Mouse (Mus musculus): ENCODE measurements around the gene Atg3. TPM values are rescaled to one million over a fixed set of nuclear protein-coding genes. Genes with fewer than 3 reads are reported as not detected.

The Atg3 gene
- polyA plus RNA-seq (2014; fragmentation: Nextera tagmentation; extraction: Ambion mirVana): 30.5 and 30.7 TPM in 2 replicates

DNA sequence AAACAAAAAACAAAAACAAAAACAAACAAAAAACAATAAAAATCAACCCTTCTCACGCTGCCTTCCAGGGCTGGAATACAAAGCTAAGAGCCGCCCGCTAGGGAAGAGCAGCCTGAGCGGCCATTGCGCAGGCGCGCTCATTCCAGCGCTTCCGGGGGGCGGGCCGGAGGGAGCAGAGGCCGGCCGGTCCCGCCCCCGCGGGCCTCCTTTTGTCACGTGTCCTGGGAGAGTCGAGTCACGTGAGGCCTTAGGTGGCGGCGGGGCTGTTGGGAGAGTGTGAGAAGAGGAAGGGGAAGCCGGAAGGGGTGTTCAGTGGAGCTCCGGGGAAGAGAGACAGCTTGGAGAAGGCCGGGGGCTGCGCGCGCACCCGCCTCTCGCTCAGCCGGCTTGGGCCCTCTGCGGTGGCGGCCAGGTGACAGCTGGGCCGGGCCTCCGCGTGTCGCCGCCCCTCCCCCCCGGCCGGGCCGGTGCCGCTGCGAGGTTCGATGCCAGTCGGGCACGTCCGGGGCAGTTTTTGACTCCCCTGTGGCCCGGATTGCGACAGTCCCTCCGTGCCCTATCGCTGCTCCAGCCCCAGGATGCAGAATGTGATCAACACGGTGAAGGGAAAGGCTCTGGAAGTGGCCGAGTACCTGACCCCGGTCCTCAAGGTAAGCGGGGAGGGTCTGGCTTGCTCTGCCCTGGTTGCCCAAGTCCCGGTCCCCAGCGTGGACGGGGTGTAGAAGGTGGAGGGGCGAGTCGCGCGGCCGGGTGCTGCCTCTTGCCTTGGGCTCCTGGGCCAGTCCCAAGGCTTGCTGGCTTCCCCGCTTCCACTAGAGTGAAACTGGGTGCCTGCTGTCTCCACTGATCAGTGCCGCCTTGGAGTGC lies at the start of gene Atg3, which contains the start of gene Slc35a5:
Gene Atg3 (plus strand): TSS at position 264 of the 867 bp plus-strand sequence.
Gene Slc35a5 (minus strand): TSS at position 185 of the 867 bp plus-strand sequence.
- Histone ChIP-seq H3K4me1 (ENCODE audit: control insufficient read depth in 2 of 2, insufficient read depth in 2 of 2, low read length in 2 of 2) (peaks cover 5 to 22% of the 10 kb centered on the region in 2 experiments; a peak in 3 of 4 replicates), H3K27me3 (ENCODE audit: control insufficient read depth, insufficient read depth, low read length) (no peaks in the 10 kb centered on the region), H3K4me2 (ENCODE audit: low read length) (peak within 1 kb of the TSS; percentile 92), H3K27ac (replicated peaks in 1 of 2; ENCODE audit: control insufficient read depth in 1 of 2, insufficient read depth in 1 of 2, low read depth in 2 of 2, low read length in 2 of 2) (peak within 1 kb of the TSS; percentile 93 to 95), H3K9me3 (ENCODE audit: control insufficient read depth, low read length) (no peaks in the 10 kb centered on the region), H3K36me3 (ENCODE audit: control insufficient read depth, insufficient read depth, low read length) (peaks cover 17% of the 10 kb centered on the region), H3K4me3 (ENCODE audit: control insufficient read depth in 1 of 2, insufficient read depth in 1 of 2, low read depth in 1 of 2, low read length in 2 of 2) (peak within 1 kb of the TSS; percentile 88 to 94), H3K9ac (ENCODE audit: low read length) (peak within 1 kb of the TSS; percentile 89)
- WGBS: under 1% methylated on average over 56 of the region's 64 CpGs
- ATAC-seq (ENCODE audit: insufficient number of reproducible peaks, insufficient read depth, low FRiP score, low read depth): peak; percentile 99

DNA sequence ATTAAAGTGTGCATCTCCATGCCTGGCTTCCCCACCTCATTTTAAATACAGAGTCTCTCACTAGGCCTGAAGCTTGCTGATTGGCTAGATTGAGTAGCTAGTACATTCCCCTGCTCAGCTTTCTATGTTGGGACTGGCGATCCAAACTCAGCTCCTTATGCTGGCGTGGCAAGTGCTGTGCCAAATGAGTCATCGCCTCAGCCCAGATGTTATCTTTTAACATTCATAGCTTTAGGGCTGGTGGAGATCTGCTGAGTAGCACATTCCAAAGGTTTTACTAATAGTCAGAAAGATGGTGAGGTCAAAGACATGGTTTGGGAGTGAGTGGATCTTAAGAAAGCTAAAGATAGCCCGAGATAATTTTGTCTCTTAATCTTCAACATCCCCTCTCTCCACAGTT lies 48.1 kb upstream of the Atg3 start:
- Histone ChIP-seq H3K27ac (replicated peaks in 1 of 2; ENCODE audit: control insufficient read depth in 1 of 2, insufficient read depth in 1 of 2, low read depth in 2 of 2, low read length in 2 of 2) (peak overlapping the region; percentile 30 to 35; a peak in 2 of 4 replicates), H3K36me3 (ENCODE audit: control insufficient read depth, insufficient read depth, low read length) (peaks cover 39% of the 10 kb centered on the region), H3K9ac (ENCODE audit: low read length) (no peak overlapping the region), H3K9me3 (ENCODE audit: control insufficient read depth, low read length) (no peaks in the 10 kb centered on the region), H3K27me3 (ENCODE audit: control insufficient read depth, insufficient read depth, low read length) (no peaks in the 10 kb centered on the region), H3K4me2 (ENCODE audit: low read length) (no peak overlapping the region), H3K4me3 (ENCODE audit: control insufficient read depth in 1 of 2, insufficient read depth in 1 of 2, low read depth in 1 of 2, low read length in 2 of 2) (no peak overlapping the region), H3K4me1 (ENCODE audit: control insufficient read depth in 2 of 2, insufficient read depth in 2 of 2, low read length in 2 of 2) (peaks cover 3 to 9% of the 10 kb centered on the region in 2 experiments; a peak in 3 of 4 replicates)
- peak; percentile 43; the same call in 1 of the 2 replicates for ATAC-seq (ENCODE audit: insufficient number of reproducible peaks, insufficient read depth, low FRiP score, low read depth)
- 3% methylated on average over 4 of the region's 4 CpGs for WGBS

DNA sequence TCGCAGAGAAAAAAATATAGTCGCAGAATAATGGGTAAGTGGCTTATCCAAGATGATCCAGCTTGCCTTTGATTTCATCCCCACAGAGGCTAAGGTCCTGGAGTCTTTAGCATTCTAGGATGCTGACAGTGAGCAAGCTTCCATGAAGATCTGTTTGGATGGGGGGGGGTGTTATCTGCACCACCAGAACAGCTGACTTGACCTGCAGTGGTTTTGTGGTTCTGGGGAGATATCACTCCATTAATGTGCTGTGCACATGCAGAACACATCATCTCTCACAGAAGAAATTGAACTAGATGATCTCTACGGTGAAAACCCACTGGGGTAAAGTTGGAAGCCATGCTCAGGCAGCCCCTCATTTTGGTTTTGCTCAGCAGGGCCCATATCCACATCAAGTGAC lies 41.4 kb upstream of the Atg3 start:
- H3K4me1 ChIP-seq (ENCODE audit: control insufficient read depth in 2 of 2, insufficient read depth in 2 of 2, low read length in 2 of 2): peaks cover 6 to 15% of the 10 kb centered on the region in 2 experiments; a peak in 3 of 4 replicates
- no peak for ATAC-seq (ENCODE audit: insufficient number of reproducible peaks, insufficient read depth, low FRiP score, low read depth)
- H3K9ac ChIP-seq (ENCODE audit: low read length): no peak overlapping the region
- no peak overlapping the region for H3K4me2 ChIP-seq (ENCODE audit: low read length)
- no peak overlapping the region for H3K27ac ChIP-seq (replicated peaks in 1 of 2; ENCODE audit: control insufficient read depth in 1 of 2, insufficient read depth in 1 of 2, low read depth in 2 of 2, low read length in 2 of 2)
- no peaks in the 10 kb centered on the region for H3K9me3 ChIP-seq (ENCODE audit: control insufficient read depth, low read length)
- WGBS: 91% methylated on average over 3 of the region's 3 CpGs
- no peak overlapping the region for H3K4me3 ChIP-seq (ENCODE audit: control insufficient read depth in 1 of 2, insufficient read depth in 1 of 2, low read depth in 1 of 2, low read length in 2 of 2)
- H3K36me3 ChIP-seq (ENCODE audit: control insufficient read depth, insufficient read depth, low read length): peaks cover 58% of the 10 kb centered on the region
- no peaks in the 10 kb centered on the region for H3K27me3 ChIP-seq (ENCODE audit: control insufficient read depth, insufficient read depth, low read length)

- no peak for ATAC-seq (ENCODE audit: insufficient number of reproducible peaks, insufficient read depth, low FRiP score, low read depth)
- 78% methylated on average over 3 of the region's 3 CpGs for WGBS
- Histone ChIP-seq H3K4me2 (ENCODE audit: low read length) (no peak overlapping the region), H3K36me3 (ENCODE audit: control insufficient read depth, insufficient read depth, low read length) (peaks cover 63% of the 10 kb centered on the region), H3K9me3 (ENCODE audit: control insufficient read depth, low read length) (no peaks in the 10 kb centered on the region), H3K4me3 (ENCODE audit: control insufficient read depth in 1 of 2, insufficient read depth in 1 of 2, low read depth in 1 of 2, low read length in 2 of 2) (no peak overlapping the region), H3K4me1 (ENCODE audit: control insufficient read depth in 2 of 2, insufficient read depth in 2 of 2, low read length in 2 of 2) (peaks cover 6 to 15% of the 10 kb centered on the region in 2 experiments; a peak in 3 of 4 replicates), H3K9ac (ENCODE audit: low read length) (no peak overlapping the region), H3K27ac (replicated peaks in 1 of 2; ENCODE audit: control insufficient read depth in 1 of 2, insufficient read depth in 1 of 2, low read depth in 2 of 2, low read length in 2 of 2) (no peak overlapping the region), H3K27me3 (ENCODE audit: control insufficient read depth, insufficient read depth, low read length) (no peaks in the 10 kb centered on the region)
Measured at GRCm38 (mm10) chr16:45118760-45119159, 39.8 kb upstream of the Atg3 start.

- Histone ChIP-seq H3K9ac (ENCODE audit: low read length) (no peak overlapping the region; the same call in 1 of the 2 replicates), H3K27me3 (ENCODE audit: control insufficient read depth, insufficient read depth, low read length) (no peaks in the 10 kb centered on the region), H3K27ac (replicated peaks in 1 of 2; ENCODE audit: control insufficient read depth in 1 of 2, insufficient read depth in 1 of 2, low read depth in 2 of 2, low read length in 2 of 2) (peak overlapping the region in 1 of 2 experiments; percentile 39; a peak in 2 of 4 replicates), H3K4me2 (ENCODE audit: low read length) (0 out of 2 replicates have a peak overlapping the region, but pooled peaks have one; percentile 6), H3K4me3 (ENCODE audit: control insufficient read depth in 1 of 2, insufficient read depth in 1 of 2, low read depth in 1 of 2, low read length in 2 of 2) (no peak overlapping the region), H3K36me3 (ENCODE audit: control insufficient read depth, insufficient read depth, low read length) (peaks cover 54% of the 10 kb centered on the region), H3K4me1 (ENCODE audit: control insufficient read depth in 2 of 2, insufficient read depth in 2 of 2, low read length in 2 of 2) (peaks cover 6 to 20% of the 10 kb centered on the region in 2 experiments; a peak in 3 of 4 replicates), H3K9me3 (ENCODE audit: control insufficient read depth, low read length) (no peaks in the 10 kb centered on the region)
- WGBS: 23% methylated on average over 5 of the region's 5 CpGs
- peak; percentile 56 for ATAC-seq (ENCODE audit: insufficient number of reproducible peaks, insufficient read depth, low FRiP score, low read depth)
Measured at GRCm38 (mm10) chr16:45120844-45121425, 37.6 kb upstream of the Atg3 start.

GRCm38 (mm10) chr16:45122571-45122970 lies 36.0 kb upstream of the Atg3 start:
- no peak overlapping the region for H3K4me3 ChIP-seq (ENCODE audit: control insufficient read depth in 1 of 2, insufficient read depth in 1 of 2, low read depth in 1 of 2, low read length in 2 of 2)
- H3K27ac ChIP-seq (replicated peaks in 1 of 2; ENCODE audit: control insufficient read depth in 1 of 2, insufficient read depth in 1 of 2, low read depth in 2 of 2, low read length in 2 of 2): no peak overlapping the region
- ATAC-seq (ENCODE audit: insufficient number of reproducible peaks, insufficient read depth, low FRiP score, low read depth): no peak
- peaks cover 6 to 20% of the 10 kb centered on the region in 2 experiments; a peak in 3 of 4 replicates for H3K4me1 ChIP-seq (ENCODE audit: control insufficient read depth in 2 of 2, insufficient read depth in 2 of 2, low read length in 2 of 2)
- no peak overlapping the region for H3K4me2 ChIP-seq (ENCODE audit: low read length)
- 54% methylated on average over 5 of the region's 5 CpGs for WGBS
- H3K9me3 ChIP-seq (ENCODE audit: control insufficient read depth, low read length): no peaks in the 10 kb centered on the region
- no peak overlapping the region for H3K9ac ChIP-seq (ENCODE audit: low read length)
- H3K27me3 ChIP-seq (ENCODE audit: control insufficient read depth, insufficient read depth, low read length): no peaks in the 10 kb centered on the region
- H3K36me3 ChIP-seq (ENCODE audit: control insufficient read depth, insufficient read depth, low read length): peaks cover 54% of the 10 kb centered on the region

Measured in heart, embryonic 14.5 days (tissue).